In the genomic region with DNA sequence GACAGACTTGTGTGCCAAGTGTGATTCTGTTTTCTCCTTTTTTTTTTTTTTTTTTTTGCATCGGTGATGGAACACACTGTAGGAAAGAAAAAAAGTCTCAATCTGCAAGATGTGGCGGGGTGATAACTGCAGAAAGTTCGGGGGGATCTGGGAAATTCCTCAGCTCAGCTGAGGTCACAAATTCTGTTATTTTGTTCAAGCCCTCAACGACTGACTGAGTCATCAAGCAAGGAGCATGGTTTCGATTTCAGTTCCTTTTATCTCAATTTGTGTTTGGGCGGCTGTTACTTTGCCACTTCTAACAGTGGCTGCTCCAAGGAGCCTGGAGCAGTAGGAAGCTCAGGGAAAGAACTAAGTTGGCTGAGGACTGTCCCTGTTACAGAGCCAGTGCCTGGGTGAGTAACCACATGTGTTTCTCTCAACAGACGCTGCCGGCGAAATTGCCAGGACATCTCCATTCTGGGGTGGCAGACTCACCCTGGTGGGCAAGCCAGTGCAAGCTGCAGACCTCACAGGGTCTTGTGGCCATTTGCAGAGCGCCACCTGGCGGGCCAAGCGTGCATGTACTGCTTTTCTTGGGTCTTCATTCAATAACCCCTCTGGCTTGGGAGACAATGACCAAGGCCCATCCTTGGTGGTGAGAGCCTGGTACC, we compare ENCODE assay signal across 8 mouse cellular contexts. TPM values are rescaled to one million over a fixed set of nuclear protein-coding genes. Genes with fewer than 3 reads are reported as not detected.
DNase-seq lines count a peak whose midpoint lies in the region; ATAC-seq and TF ChIP-seq lines count a peak whose summit lies in the region.

No protein-coding gene starts in this region.

- no peak overlapping the region for H3K27ac ChIP-seq in hindbrain, embryonic 11.5 days (ENCODE audit: low read depth, low read length)
- peak overlapping the region; percentile 67 for H3K27ac ChIP-seq in lung, postnatal 0 days (ENCODE audit: low read length)

- H3K36me3 ChIP-seq in hindbrain, embryonic 11.5 days (ENCODE audit: control insufficient read depth, insufficient read depth, low read length), result no peaks in the 10 kb centered on the region
- H3K36me3 ChIP-seq in lung, postnatal 0 days (ENCODE audit: insufficient read depth, low read length), result no peaks in the 10 kb centered on the region

- H3K9me3 ChIP-seq in hindbrain, embryonic 11.5 days (ENCODE audit: control insufficient read depth, low read length), result no peaks in the 10 kb centered on the region
- no peaks in the 10 kb centered on the region for H3K9me3 ChIP-seq in lung, postnatal 0 days (ENCODE audit: low read length)

- no peak for TF ChIP-seq EP300 in lung, postnatal 0 days (IDR thresholded peaks at IDR 0.05)

- H3K4me1 ChIP-seq in hindbrain, embryonic 11.5 days (replicated peaks; ENCODE audit: control insufficient read depth, insufficient read depth, low read length), result no peaks in the 10 kb centered on the region
- no peaks in the 10 kb centered on the region for H3K4me1 ChIP-seq in lung, postnatal 0 days (ENCODE audit: insufficient read depth, low read depth, low read length)

- peak overlapping the region; percentile 10; the same call in 1 of the 2 replicates for H3K4me3 ChIP-seq in hindbrain, embryonic 11.5 days (ENCODE audit: low read depth, low read length)
- peak overlapping the region; percentile 41 for H3K4me3 ChIP-seq in lung, postnatal 0 days (ENCODE audit: low read depth, low read length)

- H3K9ac ChIP-seq in hindbrain, embryonic 11.5 days (ENCODE audit: low read depth, low read length), result 0 out of 2 replicates have a peak overlapping the region, but pooled peaks have one; percentile 11
- no peak overlapping the region for H3K9ac ChIP-seq in lung, postnatal 0 days (replicated peaks; ENCODE audit: low read depth)

- ATAC-seq in hindbrain, embryonic 11.5 days (ENCODE audit: low FRiP score), result peak; percentile 90
- ATAC-seq in lung, postnatal 0 days, result peak; percentile 89

- WGBS in hindbrain, embryonic 11.5 days, result 21% methylated on average over 12 of the region's 12 CpGs
- 4% methylated on average over 12 of the region's 12 CpGs for WGBS in lung, postnatal 0 days

- peak; percentile 91 for DNase-seq in NIH3T3 (ENCODE audit: low read depth)
- peak; percentile 64 for DNase-seq in cerebellum, adult 9-11 months
- peak; percentile 58 to 79 for DNase-seq in frontal cortex, adult 2 months (ENCODE audit: extremely low spot score in 1 of 2, low spot score in 1 of 2)
- DNase-seq in hindbrain, embryonic 11.5 days (ENCODE audit: low spot score), result peak; percentile 92
- peak; percentile 76 for DNase-seq in layer of hippocampus, adult 9-11 months
- peak; percentile 86 for DNase-seq in lung, postnatal 0 days (ENCODE audit: low spot score)
- DNase-seq in ovary, postnatal 10 days (ENCODE audit: low spot score), result peak; percentile 78
- DNase-seq in thymus, postnatal 10 days (ENCODE audit: low spot score in 2 of 2), result peak; percentile 85 to 89

- peak; percentile 99 for TF ChIP-seq CTCF in lung, postnatal 0 days (IDR thresholded peaks at IDR 0.05)

- H3K27me3 ChIP-seq in hindbrain, embryonic 11.5 days (ENCODE audit: control insufficient read depth, insufficient read depth, low read length), result no peaks in the 10 kb centered on the region
- no peaks in the 10 kb centered on the region for H3K27me3 ChIP-seq in lung, postnatal 0 days (replicated peaks; ENCODE audit: insufficient read depth, low read length)

- H3K4me2 ChIP-seq in hindbrain, embryonic 11.5 days (replicated peaks; ENCODE audit: low read depth, low read length), result peak overlapping the region; percentile 23
- peak overlapping the region; percentile 56 for H3K4me2 ChIP-seq in lung, postnatal 0 days (replicated peaks; ENCODE audit: low read depth, low read length)

RNA-seq across cellular contexts. Expression of a gene that starts 0.6 kb away (rescaled TPM):
- polyA plus RNA-seq in frontal cortex, adult 2 months (2012; rRNA removed), result 11.6 and 14.0 TPM in 2 replicates
- 0.25 and 0.97 TPM in 2 replicates for polyA plus RNA-seq in hindbrain, embryonic 11.5 days (2014; fragmentation: Nextera tagmentation; extraction: Ambion mirVana)
- polyA plus RNA-seq in lung, postnatal 0 days (2015; fragmentation: Nextera tagmentation; extraction: Ambion mirVana), result 7.5 and 7.8 TPM in 2 replicates

RNA-seq across cellular contexts. Expression of a gene that starts 30.3 kb away (rescaled TPM):
- polyA plus RNA-seq in frontal cortex, adult 2 months (2012; rRNA removed), result 2.4 and 3.5 TPM in 2 replicates
- 1.5 and 2.3 TPM in 2 replicates for polyA plus RNA-seq in hindbrain, embryonic 11.5 days (2014; fragmentation: Nextera tagmentation; extraction: Ambion mirVana)
- polyA plus RNA-seq in lung, postnatal 0 days (2015; fragmentation: Nextera tagmentation; extraction: Ambion mirVana), result 12.6 and 15.6 TPM in 2 replicates

RNA-seq across cellular contexts. Expression of a gene that starts 34.2 kb away (rescaled TPM):
- polyA plus RNA-seq in frontal cortex, adult 2 months (2012; rRNA removed), result not detected in 2 replicates
- not detected in 2 replicates for polyA plus RNA-seq in hindbrain, embryonic 11.5 days (2014; fragmentation: Nextera tagmentation; extraction: Ambion mirVana)
- polyA plus RNA-seq in lung, postnatal 0 days (2015; fragmentation: Nextera tagmentation; extraction: Ambion mirVana), result 0.05 TPM in 2 replicates

RNA-seq across cellular contexts. Expression of a gene that starts 60.0 kb away (rescaled TPM):
- polyA plus RNA-seq in frontal cortex, adult 2 months (2012; rRNA removed), result 3.3 and 3.5 TPM in 2 replicates
- 0.19 and 0.35 TPM in 2 replicates for polyA plus RNA-seq in hindbrain, embryonic 11.5 days (2014; fragmentation: Nextera tagmentation; extraction: Ambion mirVana)
- 8.3 and 9.5 TPM in 2 replicates for polyA plus RNA-seq in lung, postnatal 0 days (2015; fragmentation: Nextera tagmentation; extraction: Ambion mirVana)
